Mouse (Mus musculus) liver, postnatal 0 days (tissue): ENCODE measurements around the gene Krt23.

ENCODE experiments used
- CTCF ChIP-seq: sonication (generic); IDR thresholded peaks from 2 replicates; pipeline ENCODE4 v1.5.1; 2016; ENCODE audit warnings: antibody characterized with exemption, low read depth
- EP300 ChIP-seq: IDR thresholded peaks from 2 replicates; pipeline ENCODE4 v1.6.1; 2016; ENCODE audit warnings: antibody characterized with exemption, low read depth, mild to moderate bottlenecking

DNA sequence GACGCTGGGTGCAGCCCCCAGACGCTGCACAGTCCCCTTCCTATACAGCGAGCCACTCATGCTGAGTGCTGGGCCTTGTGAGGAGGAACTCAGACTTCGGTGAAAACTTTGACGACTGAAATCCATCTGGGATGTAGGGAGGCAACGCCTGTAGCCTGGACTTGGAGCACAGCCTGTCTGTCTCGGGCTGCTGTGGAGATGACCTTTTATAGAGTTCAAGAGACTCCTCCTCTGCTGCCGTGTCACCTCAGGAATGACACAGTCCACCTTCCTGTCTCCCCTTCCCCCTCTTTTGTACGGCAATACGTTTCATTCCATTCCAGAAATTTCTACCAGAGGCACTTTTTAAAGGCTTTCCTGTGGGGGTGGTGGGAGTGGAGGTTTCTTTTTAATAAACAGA, 55.0 kb downstream of the Krt23 start, which contains the start of gene Krt20:
- no peak for TF ChIP-seq CTCF
- TF ChIP-seq EP300: no peak
